In the genomic region with DNA sequence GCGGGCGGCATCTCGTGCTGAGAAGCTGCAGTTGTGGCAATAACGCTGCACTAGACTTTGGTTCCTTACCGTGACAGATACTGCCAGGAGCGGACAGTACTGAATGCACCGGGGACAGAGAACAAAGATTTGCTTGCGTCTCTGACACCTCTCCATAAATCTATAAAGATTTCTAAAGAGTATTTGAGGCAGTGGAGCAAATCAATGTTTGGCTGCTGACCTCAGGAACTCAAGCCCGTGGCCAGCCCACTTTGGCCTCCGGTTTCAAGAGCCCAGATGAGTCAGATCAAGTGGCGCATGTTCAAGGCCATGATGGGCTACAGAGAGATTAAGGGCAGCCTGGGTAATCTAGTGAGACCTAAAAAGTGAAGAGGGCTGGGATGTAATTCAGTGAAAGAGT, we compare ENCODE assay signal across 24 mouse cellular contexts. TPM values are rescaled to one million over a fixed set of nuclear protein-coding genes. Genes with fewer than 3 reads are reported as not detected.
DNase-seq lines count a peak whose midpoint lies in the region; ATAC-seq and TF ChIP-seq lines count a peak whose summit lies in the region.
"Had no signal": no experiment of that assay in that cellular context is flagged by ENCODE, and none has a peak within 500 bp of the region (broad histone marks: within the 10 kb centered on the region; RNA-seq: fewer than 3 reads in every experiment).

No protein-coding gene starts in this region.

- no peak overlapping the region for H3K4me3 ChIP-seq in liver, postnatal 0 days (ENCODE audit: low read depth, low read length)
- no peak overlapping the region for H3K4me3 ChIP-seq in liver, embryonic 11.5 days (ENCODE audit: low read depth, low read length)
- H3K4me3 ChIP-seq in forebrain, embryonic 13.5 days, result no peak overlapping the region
- H3K4me3 ChIP-seq: embryonic facial prominence, embryonic 15.5 days; erythroblast, embryonic 14.5 days; forebrain, embryonic 10.5 days; heart, adult 2 months; heart, embryonic 15.5 days; hindbrain, embryonic 13.5 days had no signal

- no peak overlapping the region for H3K4me2 ChIP-seq in liver, postnatal 0 days (ENCODE audit: low read depth, low read length)
- no peak overlapping the region for H3K4me2 ChIP-seq in liver, embryonic 11.5 days
- H3K4me2 ChIP-seq in forebrain, embryonic 13.5 days, result no peak overlapping the region
- H3K4me2 ChIP-seq: embryonic facial prominence, embryonic 15.5 days; heart, embryonic 11.5 days; heart, embryonic 15.5 days; hindbrain, embryonic 13.5 days had no signal

- no peaks in the 10 kb centered on the region for H3K27me3 ChIP-seq in liver, postnatal 0 days (ENCODE audit: insufficient read depth, low read length)
- no peaks in the 10 kb centered on the region for H3K27me3 ChIP-seq in liver, embryonic 11.5 days (replicated peaks; ENCODE audit: control insufficient read depth, insufficient read depth, low read length)
- H3K27me3 ChIP-seq in forebrain, embryonic 13.5 days, result no peaks in the 10 kb centered on the region
- H3K27me3 ChIP-seq: embryonic facial prominence, embryonic 15.5 days; heart, embryonic 15.5 days; hindbrain, embryonic 13.5 days had no signal

- peaks cover 4% of the 10 kb centered on the region; the same call in 1 of the 2 replicates for H3K4me1 ChIP-seq in liver, postnatal 0 days (ENCODE audit: insufficient read depth)
- H3K4me1 ChIP-seq in liver, embryonic 11.5 days (replicated peaks; ENCODE audit: control insufficient read depth, insufficient read depth, low read length), result peaks cover 3% of the 10 kb centered on the region; the same call in 1 of the 2 replicates
- H3K4me1 ChIP-seq in forebrain, embryonic 13.5 days, result peaks cover 11% of the 10 kb centered on the region

- peak; percentile 81 for TF ChIP-seq EP300 in liver, postnatal 0 days (IDR thresholded peaks at IDR 0.05; ENCODE audit: low read depth)

- no peaks in the 10 kb centered on the region for H3K9me3 ChIP-seq in liver, postnatal 0 days (ENCODE audit: low read length)
- H3K9me3 ChIP-seq in liver, embryonic 11.5 days (ENCODE audit: control insufficient read depth, low read length), result no peaks in the 10 kb centered on the region
- H3K9me3 ChIP-seq in forebrain, embryonic 13.5 days (replicated peaks), result no peaks in the 10 kb centered on the region
- H3K9me3 ChIP-seq: embryonic facial prominence, embryonic 15.5 days; forebrain, embryonic 10.5 days; G1E; heart, embryonic 15.5 days; hindbrain, embryonic 13.5 days had no signal

- H3K27ac ChIP-seq in liver, postnatal 0 days (ENCODE audit: low read depth), result peak overlapping the region; percentile 49; the same call in 1 of the 2 replicates
- H3K27ac ChIP-seq in liver, embryonic 11.5 days (ENCODE audit: low read depth, low read length), result no peak overlapping the region
- H3K27ac ChIP-seq in forebrain, embryonic 13.5 days, result no peak overlapping the region
- H3K27ac ChIP-seq: embryonic facial prominence, embryonic 15.5 days; forebrain, embryonic 10.5 days; heart, adult 2 months; heart, embryonic 15.5 days; hindbrain, embryonic 13.5 days; hindbrain, postnatal 0 days had no signal

- no peak for TF ChIP-seq CTCF in liver, postnatal 0 days (IDR thresholded peaks at IDR 0.05; ENCODE audit: low read depth)

- no peak overlapping the region for H3K9ac ChIP-seq in liver, postnatal 0 days (replicated peaks)
- no peak overlapping the region for H3K9ac ChIP-seq in liver, embryonic 11.5 days (ENCODE audit: low read depth, low read length)
- H3K9ac ChIP-seq in forebrain, embryonic 13.5 days, result no peak overlapping the region
- H3K9ac ChIP-seq: embryonic facial prominence, embryonic 15.5 days; heart, embryonic 15.5 days; hindbrain, embryonic 13.5 days had no signal

- ATAC-seq in liver, postnatal 0 days, result peak; percentile 91
- no peak for ATAC-seq in liver, embryonic 11.5 days (replicated peaks; ENCODE audit: low FRiP score)
- ATAC-seq in forebrain, embryonic 13.5 days, result no peak
- ATAC-seq in cerebellum, adult (ENCODE audit: insufficient number of reproducible peaks, low FRiP score, low TSS enrichment), result no peak
- ATAC-seq: CD4-positive, CD25-positive, alpha-beta regulatory T cell, adult 4 months; forebrain, embryonic 16.5 days; hindbrain, postnatal 0 days had no signal

- peak; percentile 51 for DNase-seq in liver, postnatal 0 days
- DNase-seq in liver, embryonic 11.5 days (ENCODE audit: low spot score), result no peak
- DNase-seq in 416B (ENCODE audit: low read depth), result peak; percentile 48
- DNase-seq in adrenal gland, postnatal 10 days, result peak; percentile 78
- DNase-seq: B cell, adult 2 months; cerebellum, adult 11 months; cerebellum, adult 8-10 months; cerebellum, postnatal 14 days; embryo, embryonic 11 days; gastrocnemius, postnatal 14 days; heart, adult 2 months; heart, postnatal 14 days had no signal

- H3K36me3 ChIP-seq in liver, postnatal 0 days (replicated peaks; ENCODE audit: insufficient read depth, low read length), result peaks cover 70% of the 10 kb centered on the region
- H3K36me3 ChIP-seq in liver, embryonic 11.5 days (ENCODE audit: control insufficient read depth, insufficient read depth, low read length), result peaks cover 31% of the 10 kb centered on the region
- peaks cover 8% of the 10 kb centered on the region; the same call in 1 of the 2 replicates for H3K36me3 ChIP-seq in forebrain, embryonic 13.5 days (ENCODE audit: poor library complexity, severe bottlenecking)

- WGBS in liver, postnatal 0 days (ENCODE audit: insufficient replicate concordance), result 78% methylated on average over 11 of the region's 11 CpGs
- WGBS in liver, embryonic 11.5 days, result 88% methylated on average over 11 of the region's 11 CpGs
- WGBS in forebrain, embryonic 13.5 days, result 93% methylated on average over 11 of the region's 11 CpGs

RNA-seq across cellular contexts. Expression of a gene that starts 54.8 kb away (rescaled TPM):
- 105 and 109 TPM in 2 replicates for polyA plus RNA-seq in liver, postnatal 0 days (2015; fragmentation: Nextera tagmentation; extraction: Ambion mirVana)
- 104 and 108 TPM in 2 replicates for polyA plus RNA-seq in liver, embryonic 11.5 days (2014; fragmentation: Nextera tagmentation; extraction: Ambion mirVana)
- 1,000 to 10,000 TPM in 1 of 2 experiments, 100 to 1,000 TPM in 1; 506 to 1,242 TPM for total RNA-seq in adrenal gland, postnatal 10 days (2021)
- 26.4 and 29.8 TPM in 2 replicates for polyA plus RNA-seq in forebrain, embryonic 13.5 days (2015; fragmentation: Nextera tagmentation; extraction: Ambion mirVana)
